Mouse (Mus musculus) embryonic fibroblast, embryonic 13.5 days (primary cell): ENCODE results near the gene Slc39a13.

Experiments used
- CTCF ChIP-seq: IDR thresholded peaks from 2 replicates; pipeline ENCODE4 v1.5.1; 2011; ENCODE audit warnings: mild to moderate bottlenecking, control low read depth, low read length, moderate library complexity, borderline replicate concordance; ENCODE audit not compliant: insufficient read depth
- POLR2A ChIP-seq: IDR thresholded peaks from 2 replicates; pipeline ENCODE4 v1.6.1; 2011; ENCODE audit warnings: low read depth, mild to moderate bottlenecking, control low read depth, low read length, moderate library complexity

DNA sequence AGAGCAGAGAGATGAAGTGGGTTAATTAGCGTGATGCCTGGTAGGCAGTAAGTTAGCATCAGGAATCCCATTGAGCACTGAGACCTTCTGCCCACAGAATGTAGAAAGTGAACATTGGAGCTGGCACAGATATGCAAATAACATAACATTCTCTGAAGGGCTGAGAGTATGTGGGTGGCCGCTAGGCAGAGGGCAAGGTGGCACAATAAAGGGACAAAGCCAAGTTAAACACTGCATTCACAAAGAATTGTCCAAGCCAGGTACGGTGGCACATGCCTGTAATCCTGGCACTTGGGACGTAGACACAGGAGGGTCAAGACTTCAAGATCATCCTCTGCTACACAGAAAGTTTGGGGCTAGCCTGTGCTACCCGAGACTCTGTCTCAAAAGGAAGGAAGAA lies 39.0 kb upstream of the Slc39a13 start:
- no peak for TF ChIP-seq POLR2A
- TF ChIP-seq CTCF = no peak
